Mouse (Mus musculus) embryonic facial prominence, embryonic 14.5 days (tissue): ENCODE measurements around the gene Becn1. TPM values are rescaled to one million over a fixed set of nuclear protein-coding genes. Genes with fewer than 3 reads are reported as not detected.
A peak's percentile ranks its signal among the peaks of the same experiment; 100 is the strongest.

Experiments used
- ATAC-seq: fragments of 200-750 bp; cut with Nextera tagmentation; 2 replicates; pipeline ENCODE4 v1.8.0; 2017; ENCODE audit warnings: low read depth, moderate number of reproducible peaks, moderate TSS enrichment
- DNase-seq: peaks from one replicate; pipeline ENCODE4 v3.0.0-alpha.2; 2015; ENCODE audit warnings: low spot score
- H3K27ac ChIP-seq: fragments of 300-500 bp; sonication (generic); replicated peaks from 2 replicates; pipeline ENCODE4 v1.5.1; 2014; ENCODE audit warnings: low read depth, mild to moderate bottlenecking, low read length, moderate library complexity
- H3K27me3 ChIP-seq: fragments of 300-500 bp; sonication (generic); replicated peaks from 2 replicates; pipeline ENCODE4 v1.6.1; 2014; ENCODE audit warnings: low read length; ENCODE audit not compliant: control insufficient read depth, insufficient read depth
- H3K36me3 ChIP-seq: fragments of 300-500 bp; sonication (generic); 2 replicates; pipeline ENCODE4 v1.6.1; 2014; ENCODE audit warnings: low read length, mixed read lengths; ENCODE audit not compliant: control insufficient read depth, insufficient read depth
- H3K4me1 ChIP-seq: fragments of 300-500 bp; sonication (generic); 2 replicates; pipeline ENCODE4 v1.6.1; 2014; ENCODE audit warnings: antibody characterized with exemption, low read length; ENCODE audit not compliant: control insufficient read depth, insufficient read depth
- H3K4me2 ChIP-seq: fragments of 300-500 bp; sonication (generic); 2 replicates; pipeline ENCODE4 v1.6.1; 2014; ENCODE audit warnings: low read depth, mild to moderate bottlenecking, low read length, moderate library complexity, mixed read lengths
- H3K4me3 ChIP-seq: fragments of 300-500 bp; sonication (generic); 2 replicates; pipeline ENCODE4 v1.5.1; 2014; ENCODE audit warnings: low read depth, mild to moderate bottlenecking, low read length
- H3K9ac ChIP-seq: fragments of 300-500 bp; sonication (generic); 2 replicates; pipeline ENCODE4 v1.6.1; 2014; ENCODE audit warnings: low read depth, mild to moderate bottlenecking, low read length, moderate library complexity, mixed read lengths
- H3K9me3 ChIP-seq: fragments of 300-500 bp; sonication (generic); 2 replicates; pipeline ENCODE4 v1.6.1; 2016; ENCODE audit warnings: low read length; ENCODE audit not compliant: control insufficient read depth
- WGBS: fragments of 180-500 bp; shearing (Covaris S2); extraction: QIAGEN DNeasy Blood & Tissue Kit; methylation state at CpG from one replicate; pipeline ENCODE4 v1.1.7; 2014; 5-methylcytosine and 5-hydroxymethylcytosine counted together
- polyA plus RNA-seq: library from polyadenylated mRNA; unstranded; fragments of >200 nt; fragmentation: Nextera tagmentation; extraction: Ambion mirVana; gene quantifications from 2 replicates; pipeline ENCODE4 v1.2.1, GENCODE M21; 2014

Gene Becn1
- polyA plus RNA-seq, 1 experiment from 2014 or later, result 134 TPM

DNA sequence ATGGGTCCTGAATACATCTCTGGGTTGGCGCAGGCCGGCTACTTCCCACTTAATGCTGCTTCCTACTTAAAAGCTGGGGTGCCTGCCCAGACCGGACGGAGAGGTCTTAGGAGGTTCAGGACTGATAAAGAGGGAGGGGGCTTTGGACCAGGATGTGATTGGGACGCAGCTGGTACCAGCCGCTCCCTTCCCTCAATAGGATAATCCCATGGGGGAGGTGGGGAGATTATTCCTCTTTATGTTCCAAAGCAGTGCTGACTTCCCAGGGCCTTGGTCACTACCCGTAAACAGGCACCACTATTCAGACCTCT lies 55.4 kb downstream of the Becn1 start:
- no peaks in the 10 kb centered on the region for H3K27me3 ChIP-seq
- H3K9ac ChIP-seq, result peak overlapping the region; percentile 76
- peak overlapping the region; percentile 83 for H3K27ac ChIP-seq
- peaks cover 14% of the 10 kb centered on the region for H3K4me1 ChIP-seq
- 9% methylated on average over 7 of the region's 7 CpGs for WGBS
- DNase-seq (no peak), ATAC-seq (no peak; the same call in 1 of the 2 replicates)
- H3K4me3 ChIP-seq, result peak overlapping the region; percentile 68
- H3K4me2 ChIP-seq, result peak overlapping the region; percentile 95
- no peaks in the 10 kb centered on the region for H3K9me3 ChIP-seq
- no peaks in the 10 kb centered on the region for H3K36me3 ChIP-seq

DNA sequence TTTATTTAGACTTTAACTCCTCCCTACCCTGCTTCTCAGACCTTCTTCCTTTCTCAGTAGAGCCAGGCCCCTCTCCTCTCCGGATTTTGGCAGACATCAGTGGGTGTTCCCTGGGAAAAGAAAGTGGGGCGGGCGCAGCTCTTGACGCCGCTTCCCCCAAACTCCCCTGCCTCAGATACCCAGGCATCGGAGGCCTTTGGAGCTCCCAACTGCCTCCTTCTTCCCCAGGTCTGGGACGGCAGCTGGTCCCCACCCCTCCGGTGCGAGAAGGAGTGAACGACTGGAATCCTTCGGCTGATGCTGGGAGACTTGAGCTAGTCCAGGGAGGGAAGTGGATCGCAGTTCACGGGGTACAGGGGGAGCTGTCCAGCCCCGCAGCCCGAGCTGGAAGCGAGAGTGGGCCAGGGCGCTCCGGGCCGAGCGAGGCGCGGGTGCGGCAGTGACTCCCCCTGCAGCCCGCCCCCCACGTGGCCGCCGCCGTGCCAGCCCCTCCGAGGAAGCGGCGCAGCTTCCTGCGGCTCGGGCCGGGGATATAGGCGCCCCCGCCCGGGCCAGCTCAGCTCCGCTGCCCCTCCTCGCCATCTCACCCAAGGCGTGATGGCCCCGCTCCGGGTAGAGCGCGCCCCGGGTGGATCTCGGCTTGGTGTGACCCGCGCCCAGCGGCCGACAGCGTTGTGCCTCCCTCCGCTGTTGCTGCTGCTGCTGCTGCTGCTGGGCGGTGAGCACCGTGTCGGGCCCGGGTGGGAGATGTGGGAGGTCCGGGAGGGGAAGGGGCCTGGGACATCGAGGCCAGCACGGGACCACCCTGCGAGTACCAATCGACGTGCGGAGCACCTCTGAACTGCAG lies 56.0 kb downstream of the Becn1 start, which contains the start of gene Ramp2:
Gene Ramp2, plus strand, starts transcription at position 174 of the 847 bp plus-strand sequence.
- Histone ChIP-seq H3K4me1 (peaks cover 14% of the 10 kb centered on the region), H3K9me3 (no peaks in the 10 kb centered on the region), H3K4me3 (peak within 1 kb of the TSS; percentile 68), H3K36me3 (no peaks in the 10 kb centered on the region), H3K27me3 (no peaks in the 10 kb centered on the region), H3K27ac (peak within 1 kb of the TSS; percentile 83), H3K9ac (peak within 1 kb of the TSS; percentile 76), H3K4me2 (peak within 1 kb of the TSS; percentile 95)
- under 1% methylated on average over 31 of the region's 63 CpGs for WGBS
- peak; percentile 74 for DNase-seq
- ATAC-seq, result peak; percentile 74

DNA sequence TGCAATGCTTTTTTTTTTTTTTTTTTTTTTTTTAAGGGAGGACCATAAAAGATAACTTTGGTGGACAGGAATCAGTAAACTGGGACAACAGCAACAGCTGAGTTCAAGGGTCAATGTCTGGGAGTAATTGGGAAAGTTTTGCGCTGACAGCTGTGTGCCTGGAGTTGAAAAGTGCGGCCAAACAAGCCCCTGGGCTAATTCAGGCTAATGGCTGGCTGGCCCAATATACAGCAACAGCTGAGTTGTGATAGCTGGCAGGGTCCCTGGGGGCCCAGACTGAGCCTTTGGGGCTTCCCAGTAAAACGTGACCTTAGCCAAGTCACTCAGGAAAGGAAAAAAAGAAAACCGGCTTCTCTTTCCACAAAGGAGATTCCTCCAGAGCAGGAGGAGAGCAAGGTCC lies 57.0 kb downstream of the Becn1 start:
- peak overlapping the region; percentile 68; the same call in 1 of the 2 replicates for H3K4me3 ChIP-seq
- H3K9ac ChIP-seq, result no peak overlapping the region
- DNase-seq (peak; percentile 66), ATAC-seq (no peak)
- H3K27ac ChIP-seq, result peak overlapping the region; percentile 83
- no peaks in the 10 kb centered on the region for H3K36me3 ChIP-seq
- 11% methylated on average over 4 of the region's 4 CpGs for WGBS
- H3K4me1 ChIP-seq, result peaks cover 14% of the 10 kb centered on the region
- no peaks in the 10 kb centered on the region for H3K27me3 ChIP-seq
- H3K9me3 ChIP-seq, result no peaks in the 10 kb centered on the region
- peak overlapping the region; percentile 95 for H3K4me2 ChIP-seq

GRCm38 (mm10) chr11:101238071-101238647 lies 63.9 kb downstream of the Becn1 start:
- 24% methylated on average over 5 of the region's 5 CpGs for WGBS
- H3K36me3 ChIP-seq, result no peaks in the 10 kb centered on the region
- H3K9me3 ChIP-seq, result no peaks in the 10 kb centered on the region
- H3K27ac ChIP-seq, result peak overlapping the region; percentile 82
- peak; percentile 72; the same call in 1 of the 2 replicates for ATAC-seq
- peaks cover 8% of the 10 kb centered on the region for H3K4me1 ChIP-seq
- H3K4me3 ChIP-seq, result no peak overlapping the region
- H3K9ac ChIP-seq, result no peak overlapping the region
- no peak overlapping the region; the same call in 1 of the 2 replicates for H3K4me2 ChIP-seq
- no peaks in the 10 kb centered on the region for H3K27me3 ChIP-seq
- DNase-seq, result peak; percentile 80

DNA sequence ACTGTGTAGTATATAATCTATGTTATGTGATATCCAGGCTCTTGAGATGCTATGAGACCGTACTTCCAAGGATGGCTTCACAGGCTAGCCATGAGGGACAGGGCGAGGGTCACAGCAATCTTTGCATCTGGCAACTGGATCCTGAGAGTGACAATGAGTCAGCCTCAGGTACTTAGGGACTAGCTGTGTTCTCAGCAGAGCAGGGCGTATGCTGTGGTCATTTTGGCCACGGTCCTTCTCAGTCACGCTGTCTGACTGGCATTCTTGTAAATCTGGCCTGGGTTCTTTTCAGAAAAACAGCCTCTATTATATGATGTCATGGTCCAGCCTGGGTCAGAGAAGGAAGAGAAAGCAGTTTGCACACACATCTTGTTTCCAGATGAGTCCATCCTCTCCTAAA lies 65.3 kb downstream of the Becn1 start:
- H3K9ac ChIP-seq, result no peak overlapping the region
- no peaks in the 10 kb centered on the region for H3K36me3 ChIP-seq
- peaks cover 14% of the 10 kb centered on the region for H3K4me1 ChIP-seq
- 0 out of 2 replicates have a peak overlapping the region, but pooled peaks have one; percentile 82 for H3K27ac ChIP-seq
- no peak for DNase-seq
- no peak for ATAC-seq
- H3K9me3 ChIP-seq, result no peaks in the 10 kb centered on the region
- WGBS, result 85% methylated on average over 5 of the region's 5 CpGs
- no peaks in the 10 kb centered on the region for H3K27me3 ChIP-seq
- no peak overlapping the region for H3K4me3 ChIP-seq
- no peak overlapping the region for H3K4me2 ChIP-seq

Other genes with a start within 250 kb of the Becn1 start
- 13.9 and 14.4 TPM in 2 replicates for gene Naglu, start 232.3 kb downstream of the Becn1 start, polyA plus RNA-seq
- not detected in 2 replicates for gene Hsd17b1, start 223.9 kb downstream of the Becn1 start, polyA plus RNA-seq
- 39.1 and 40.5 TPM in 2 replicates for gene Coasy, start 219.7 kb downstream of the Becn1 start, polyA plus RNA-seq
- 45.8 and 55.2 TPM in 2 replicates for gene Mlx, start 215.0 kb downstream of the Becn1 start, polyA plus RNA-seq
- 27.2 and 34.4 TPM in 2 replicates for gene Psmc3ip, start 206.8 kb downstream of the Becn1 start, polyA plus RNA-seq
- 10.4 and 12.1 TPM in 2 replicates for gene Retreg3, start 182.4 kb downstream of the Becn1 start, polyA plus RNA-seq
- 55.7 and 60.2 TPM in 2 replicates for gene Tubg1, start 182.3 kb downstream of the Becn1 start, polyA plus RNA-seq
- gene Tubg2, start 146.4 kb downstream of the Becn1 start, polyA plus RNA-seq, result 6.6 and 8.4 TPM in 2 replicates
- gene Cntnap1, start 131.8 kb downstream of the Becn1 start, polyA plus RNA-seq, result 1.6 and 1.9 TPM in 2 replicates
- gene Plekhh3, start 130.9 kb downstream of the Becn1 start, polyA plus RNA-seq, result 17.7 and 20.9 TPM in 2 replicates
- 0.28 TPM in 1 of 2 replicates, not detected in the other for gene Ccr10, start 126.8 kb downstream of the Becn1 start, polyA plus RNA-seq
- gene Ezh1, start 75.8 kb downstream of the Becn1 start, polyA plus RNA-seq, result 14.8 and 15.5 TPM in 2 replicates
- gene Ramp2, start 56.3 kb downstream of the Becn1 start, polyA plus RNA-seq, result 128 and 154 TPM in 2 replicates
- gene Vps25, start 48.6 kb downstream of the Becn1 start, polyA plus RNA-seq, result 111 and 116 TPM in 2 replicates
- 10.7 and 11.9 TPM in 2 replicates for gene Wnk4, start 41.7 kb downstream of the Becn1 start, polyA plus RNA-seq
- 0.90 and 1.6 TPM in 2 replicates for gene Cntd1, start 23.3 kb downstream of the Becn1 start, polyA plus RNA-seq
- gene Coa3, start 23.2 kb downstream of the Becn1 start, polyA plus RNA-seq, result 180 and 181 TPM in 2 replicates
- gene Psme3, start 13.9 kb upstream of the Becn1 start, polyA plus RNA-seq, result 98.0 and 106 TPM in 2 replicates
- 0.75 and 0.82 TPM in 2 replicates for gene Aoc2, start 22.8 kb upstream of the Becn1 start, polyA plus RNA-seq
- 2.0 and 2.4 TPM in 2 replicates for gene Aoc3, start 28.3 kb upstream of the Becn1 start, polyA plus RNA-seq
- gene G6pc, start 65.3 kb upstream of the Becn1 start, polyA plus RNA-seq, result not detected in 2 replicates
- 43.4 and 59.3 TPM in 2 replicates for gene Aarsd1, start 115.3 kb upstream of the Becn1 start, polyA plus RNA-seq
- gene Gm27029, start 122.5 kb upstream of the Becn1 start, polyA plus RNA-seq, result 13.4 and 16.0 TPM in 2 replicates
- gene Rundc1, start 122.8 kb upstream of the Becn1 start, polyA plus RNA-seq, result 16.2 and 17.3 TPM in 2 replicates
- 35.5 and 37.1 TPM in 2 replicates for gene Ptges3l, start 123.0 kb upstream of the Becn1 start, polyA plus RNA-seq
- 376 and 406 TPM in 2 replicates for gene Rpl27, start 140.0 kb upstream of the Becn1 start, polyA plus RNA-seq
- 14.1 and 14.3 TPM in 2 replicates for gene Ifi35, start 146.1 kb upstream of the Becn1 start, polyA plus RNA-seq
- 7.4 and 9.8 TPM in 2 replicates for gene Rnd2, start 162.7 kb upstream of the Becn1 start, polyA plus RNA-seq
- gene Vat1, start 163.9 kb upstream of the Becn1 start, polyA plus RNA-seq, result 50.4 and 51.0 TPM in 2 replicates
- gene Brca1, start 249.7 kb upstream of the Becn1 start, polyA plus RNA-seq, result 10.4 and 11.3 TPM in 2 replicates
- 63.6 and 70.6 TPM in 2 replicates for gene Nbr1, start 249.9 kb upstream of the Becn1 start, polyA plus RNA-seq